Mouse (Mus musculus) forebrain, embryonic 13.5 days (tissue): Measurements from ENCODE around the gene Ren1. TPM values are rescaled to one million over a fixed set of nuclear protein-coding genes. Genes with fewer than 3 reads are reported as not detected.

Experiments
- ATAC-seq: fragments of 200-750 bp; cut with Nextera tagmentation; 2 replicates; pipeline ENCODE4 v1.8.0; 2017
- H3K27ac ChIP-seq: fragments of 300-500 bp; sonication (generic); 2 replicates; pipeline ENCODE4 v1.5.1; 2015; ENCODE audit warnings: inconsistent platforms, mild to moderate bottlenecking, moderate library complexity
- H3K27me3 ChIP-seq: fragments of 300-500 bp; sonication (generic); 2 replicates; pipeline ENCODE4 v1.6.1; 2015; ENCODE audit warnings: mild to moderate bottlenecking, inconsistent platforms
- H3K36me3 ChIP-seq: fragments of 300-500 bp; sonication (generic); 2 replicates; pipeline ENCODE4 v1.6.1; 2015; ENCODE audit warnings: mild to moderate bottlenecking, inconsistent platforms; ENCODE audit not compliant: poor library complexity, severe bottlenecking
- H3K4me1 ChIP-seq: fragments of 300-500 bp; sonication (generic); 2 replicates; pipeline ENCODE4 v1.6.1; 2015; ENCODE audit warnings: inconsistent platforms
- H3K4me2 ChIP-seq: fragments of 300-500 bp; sonication (generic); 2 replicates; pipeline ENCODE4 v1.6.1; 2015; ENCODE audit warnings: inconsistent platforms, mild to moderate bottlenecking, moderate library complexity
- H3K4me3 ChIP-seq: fragments of 300-500 bp; sonication (generic); 2 replicates; pipeline ENCODE4 v1.5.1; 2015; ENCODE audit warnings: mild to moderate bottlenecking, inconsistent platforms
- H3K9ac ChIP-seq: fragments of 300-500 bp; sonication (generic); 2 replicates; pipeline ENCODE4 v1.6.1; 2015; ENCODE audit warnings: mild to moderate bottlenecking, inconsistent platforms
- H3K9me3 ChIP-seq: fragments of 300-500 bp; sonication (generic); replicated peaks from 2 replicates; pipeline ENCODE4 v1.6.1; 2016; ENCODE audit warnings: inconsistent platforms
- WGBS: fragments of 180-500 bp; shearing (Covaris S2); methylation state at CpG from one replicate; pipeline ENCODE4 v1.1.7; 2015; 5-methylcytosine and 5-hydroxymethylcytosine counted together
- polyA plus RNA-seq: library from polyadenylated mRNA; unstranded; fragments of >200 nt; fragmentation: Nextera tagmentation; extraction: Ambion mirVana; gene quantifications from 2 replicates; pipeline ENCODE4 v1.2.1, GENCODE M21; 2015

Ren1 gene
- polyA plus RNA-seq: not detected in 2 replicates

- Histone ChIP-seq H3K36me3 (no peaks in the 10 kb centered on the region), H3K9me3 (no peaks in the 10 kb centered on the region), H3K27me3 (0 out of 2 replicates have a peak, but pooled peaks cover 3% of the 10 kb centered on the region), H3K27ac (no peak within 1 kb of the TSS), H3K4me1 (peaks cover 6% of the 10 kb centered on the region), H3K4me3 (no peak within 1 kb of the TSS), H3K4me2 (no peak within 1 kb of the TSS), H3K9ac (no peak within 1 kb of the TSS)
- ATAC-seq: no peak
- 100% methylated on average over 1 of the region's 1 CpGs for WGBS
These were observed at the start of gene Ren1 for GRCm38 (mm10) chr1:133350210-133350609. Ren1 (plus strand) TSS chr1:133350510.

- no peak overlapping the region for H3K27ac ChIP-seq
- 0 out of 2 replicates have a peak, but pooled peaks cover 3% of the 10 kb centered on the region for H3K27me3 ChIP-seq
These were observed 47.8 kb upstream of the Ren1 start for GRCm38 (mm10) chr1:133302540-133302939.

GRCm38 (mm10) chr1:133306842-133307241 lies 43.5 kb upstream of the Ren1 start:
- Histone ChIP-seq H3K4me3 (no peak overlapping the region), H3K27ac (no peak overlapping the region), H3K27me3 (0 out of 2 replicates have a peak, but pooled peaks cover 5% of the 10 kb centered on the region), H3K9me3 (no peaks in the 10 kb centered on the region), H3K4me2 (no peak overlapping the region), H3K9ac (no peak overlapping the region), H3K4me1 (peaks cover 20% of the 10 kb centered on the region), H3K36me3 (no peaks in the 10 kb centered on the region)
- WGBS: 5% methylated on average over 4 of the region's 4 CpGs
- peak; percentile 28; the same call in 1 of the 2 replicates for ATAC-seq

More at GRCm38 (mm10) chr1:133302540-133302939, 47.8 kb upstream of the Ren1 start:
- peaks cover 18% of the 10 kb centered on the region for H3K36me3 ChIP-seq
- no peaks in the 10 kb centered on the region for H3K9me3 ChIP-seq
- H3K4me2 ChIP-seq: no peak overlapping the region
- no peak for ATAC-seq
- H3K9ac ChIP-seq: 0 out of 2 replicates have a peak overlapping the region, but pooled peaks have one; percentile 18
- no peak overlapping the region for H3K4me3 ChIP-seq
- peaks cover 29% of the 10 kb centered on the region for H3K4me1 ChIP-seq
- WGBS: 39% methylated on average over 3 of the region's 3 CpGs

- Histone ChIP-seq H3K4me2 (no peak overlapping the region), H3K27ac (no peak overlapping the region), H3K4me1 (peaks cover 19% of the 10 kb centered on the region), H3K9ac (no peak overlapping the region), H3K4me3 (no peak overlapping the region), H3K27me3 (0 out of 2 replicates have a peak, but pooled peaks cover 5% of the 10 kb centered on the region), H3K9me3 (no peaks in the 10 kb centered on the region), H3K36me3 (no peaks in the 10 kb centered on the region)
- ATAC-seq: no peak
- 16% methylated on average over 6 of the region's 6 CpGs for WGBS
These were observed 43.0 kb upstream of the Ren1 start for GRCm38 (mm10) chr1:133307318-133307717.

- WGBS: 72% methylated on average over 14 of the region's 14 CpGs
- Histone ChIP-seq H3K4me1 (peaks cover 20% of the 10 kb centered on the region), H3K36me3 (no peaks in the 10 kb centered on the region), H3K9me3 (no peaks in the 10 kb centered on the region), H3K9ac (no peak within 1 kb of the TSS; the same call in 1 of the 2 replicates), H3K27ac (no peak within 1 kb of the TSS), H3K27me3 (0 out of 2 replicates have a peak, but pooled peaks cover 5% of the 10 kb centered on the region), H3K4me2 (no peak within 1 kb of the TSS), H3K4me3 (no peak within 1 kb of the TSS)
- no peak for ATAC-seq
These were observed 40.5 kb upstream of the Ren1 start, which contains the start of gene Golt1a for GRCm38 (mm10) chr1:133309652-133310267. Golt1a (plus strand) TSS chr1:133309800.

GRCm38 (mm10) chr1:133311240-133311639 lies 39.1 kb upstream of the Ren1 start:
- Histone ChIP-seq H3K36me3 (no peaks in the 10 kb centered on the region), H3K4me3 (no peak overlapping the region), H3K9me3 (no peaks in the 10 kb centered on the region), H3K27me3 (0 out of 2 replicates have a peak, but pooled peaks cover 5% of the 10 kb centered on the region), H3K9ac (no peak overlapping the region), H3K4me1 (peaks cover 20% of the 10 kb centered on the region), H3K27ac (no peak overlapping the region), H3K4me2 (no peak overlapping the region)
- 50% methylated on average over 4 of the region's 4 CpGs for WGBS
- ATAC-seq: no peak

GRCm38 (mm10) chr1:133311946-133312345 lies 38.4 kb upstream of the Ren1 start:
- Histone ChIP-seq H3K9ac (no peak overlapping the region), H3K4me1 (peaks cover 17% of the 10 kb centered on the region), H3K27me3 (0 out of 2 replicates have a peak, but pooled peaks cover 5% of the 10 kb centered on the region), H3K4me3 (no peak overlapping the region), H3K36me3 (no peaks in the 10 kb centered on the region), H3K27ac (peak overlapping the region; percentile 40; the same call in 1 of the 2 replicates), H3K4me2 (peak overlapping the region; percentile 12; the same call in 1 of the 2 replicates), H3K9me3 (no peaks in the 10 kb centered on the region)
- ATAC-seq: peak; percentile 68
- 19% methylated on average over 10 of the region's 10 CpGs for WGBS

GRCm38 (mm10) chr1:133314364-133314763 lies 35.9 kb upstream of the Ren1 start:
- WGBS: 16% methylated on average over 8 of the region's 8 CpGs
- H3K4me1 ChIP-seq: peaks cover 13% of the 10 kb centered on the region
- H3K9me3 ChIP-seq: peaks cover 9% of the 10 kb centered on the region
- H3K36me3 ChIP-seq: no peaks in the 10 kb centered on the region
- no peak for ATAC-seq
- H3K9ac ChIP-seq: no peak overlapping the region
- H3K4me3 ChIP-seq: no peak overlapping the region
- H3K27ac ChIP-seq: no peak overlapping the region
- no peak overlapping the region for H3K4me2 ChIP-seq
- 0 out of 2 replicates have a peak, but pooled peaks cover 5% of the 10 kb centered on the region for H3K27me3 ChIP-seq

- H3K27me3 ChIP-seq: no peaks in the 10 kb centered on the region
- H3K27ac ChIP-seq: no peak overlapping the region
- no peaks in the 10 kb centered on the region for H3K36me3 ChIP-seq
- ATAC-seq: no peak
- no peak overlapping the region for H3K4me3 ChIP-seq
- no peak overlapping the region for H3K4me2 ChIP-seq
- H3K9me3 ChIP-seq: peaks cover 9% of the 10 kb centered on the region
- H3K9ac ChIP-seq: no peak overlapping the region
- 86% methylated on average over 6 of the region's 6 CpGs for WGBS
- peaks cover 13% of the 10 kb centered on the region for H3K4me1 ChIP-seq
These were observed 34.5 kb upstream of the Ren1 start for GRCm38 (mm10) chr1:133315775-133316174.

- H3K36me3 ChIP-seq: no peaks in the 10 kb centered on the region
- WGBS: 90% methylated on average over 4 of the region's 4 CpGs
- H3K4me2 ChIP-seq: no peak overlapping the region
These were observed 33.7 kb upstream of the Ren1 start for GRCm38 (mm10) chr1:133316577-133316976.

GRCm38 (mm10) chr1:133317149-133317548 lies 33.2 kb upstream of the Ren1 start:
- H3K36me3 ChIP-seq: no peaks in the 10 kb centered on the region
- no peak for ATAC-seq
- H3K4me1 ChIP-seq: peaks cover 7% of the 10 kb centered on the region
- no peak overlapping the region for H3K4me2 ChIP-seq
- H3K27ac ChIP-seq: no peak overlapping the region
- H3K27me3 ChIP-seq: no peaks in the 10 kb centered on the region
- no peak overlapping the region for H3K9ac ChIP-seq
- H3K4me3 ChIP-seq: no peak overlapping the region
- peaks cover 9% of the 10 kb centered on the region for H3K9me3 ChIP-seq
- WGBS: 81% methylated on average over 1 of the region's 1 CpGs

More at GRCm38 (mm10) chr1:133316577-133316976, 33.7 kb upstream of the Ren1 start:
- H3K27ac ChIP-seq: no peak overlapping the region
- H3K4me1 ChIP-seq: peaks cover 13% of the 10 kb centered on the region
- ATAC-seq: no peak
- peaks cover 9% of the 10 kb centered on the region for H3K9me3 ChIP-seq
- no peak overlapping the region for H3K4me3 ChIP-seq
- H3K27me3 ChIP-seq: no peaks in the 10 kb centered on the region
- no peak overlapping the region for H3K9ac ChIP-seq

- Histone ChIP-seq H3K9me3 (peaks cover 9% of the 10 kb centered on the region), H3K27me3 (no peaks in the 10 kb centered on the region), H3K4me2 (no peak within 1 kb of the TSS), H3K36me3 (no peaks in the 10 kb centered on the region), H3K4me3 (no peak within 1 kb of the TSS), H3K4me1 (no peaks in the 10 kb centered on the region; the same call in none of the 2 replicates), H3K9ac (no peak within 1 kb of the TSS), H3K27ac (no peak within 1 kb of the TSS)
- 74% methylated on average over 13 of the region's 13 CpGs for WGBS
- ATAC-seq: peak; percentile 75; the same call in 1 of the 2 replicates
These were observed 28.9 kb upstream of the Ren1 start, which contains the start of gene Kiss1 for GRCm38 (mm10) chr1:133321267-133321925. Kiss1 (plus strand) TSS chr1:133321875.
